Mouse (Mus musculus) hindbrain, embryonic 13.5 days (tissue): Measurements from ENCODE around the gene Lipe. TPM values are rescaled to one million over a fixed set of nuclear protein-coding genes. Genes with fewer than 3 reads are reported as not detected.

Experiments used
- ATAC-seq: fragments of 200-750 bp; cut with Nextera tagmentation; 2 replicates; pipeline ENCODE4 v1.8.0; 2017; ENCODE audit warnings: moderate TSS enrichment; ENCODE audit not compliant: low FRiP score
- H3K27ac ChIP-seq: fragments of 300-500 bp; sonication (generic); 2 replicates; pipeline ENCODE4 v1.5.1; 2015; ENCODE audit warnings: inconsistent platforms, mild to moderate bottlenecking, moderate library complexity
- H3K27me3 ChIP-seq: fragments of 300-500 bp; sonication (generic); 2 replicates; pipeline ENCODE4 v1.6.1; 2015; ENCODE audit warnings: mild to moderate bottlenecking, inconsistent platforms
- H3K36me3 ChIP-seq: fragments of 300-500 bp; sonication (generic); 2 replicates; pipeline ENCODE4 v1.6.1; 2015; ENCODE audit warnings: mild to moderate bottlenecking, inconsistent platforms
- H3K4me1 ChIP-seq: fragments of 300-500 bp; sonication (generic); replicated peaks from 2 replicates; pipeline ENCODE4 v1.6.1; 2015; ENCODE audit warnings: inconsistent platforms
- H3K4me2 ChIP-seq: fragments of 300-500 bp; sonication (generic); 2 replicates; pipeline ENCODE4 v1.6.1; 2015; ENCODE audit warnings: inconsistent platforms, mild to moderate bottlenecking, moderate library complexity
- H3K4me3 ChIP-seq: fragments of 300-500 bp; sonication (generic); 2 replicates; pipeline ENCODE4 v1.5.1; 2015; ENCODE audit warnings: mild to moderate bottlenecking, inconsistent platforms
- H3K9ac ChIP-seq: fragments of 300-500 bp; sonication (generic); 2 replicates; pipeline ENCODE4 v1.6.1; 2015; ENCODE audit warnings: mild to moderate bottlenecking, inconsistent platforms
- H3K9me3 ChIP-seq: fragments of 300-500 bp; sonication (generic); 2 replicates; pipeline ENCODE4 v1.6.1; 2016; ENCODE audit warnings: inconsistent platforms
- WGBS: fragments of 180-500 bp; shearing (Covaris S2); methylation state at CpG from one replicate; pipeline ENCODE4 v1.1.7; 2015; 5-methylcytosine and 5-hydroxymethylcytosine counted together
- polyA plus RNA-seq: library from polyadenylated mRNA; unstranded; fragments of >200 nt; fragmentation: Nextera tagmentation; extraction: Ambion mirVana; gene quantifications from 2 replicates; pipeline ENCODE4 v1.2.1, GENCODE M21; 2015

The Lipe gene
- 9.8 and 10.6 TPM in 2 replicates for polyA plus RNA-seq

GRCm38 (mm10) chr7:25398610-25399009, at the start of gene Lipe:
Lipe (minus strand) TSS chr7:25398710.
- no peak within 1 kb of the TSS for H3K9ac ChIP-seq
- no peak for ATAC-seq
- H3K4me3 ChIP-seq = no peak within 1 kb of the TSS
- H3K36me3 ChIP-seq = no peaks in the 10 kb centered on the region
- no peaks in the 10 kb centered on the region for H3K27me3 ChIP-seq
- 96% methylated on average over 1 of the region's 1 CpGs for WGBS
- peaks cover 20% of the 10 kb centered on the region for H3K4me1 ChIP-seq
- H3K9me3 ChIP-seq = no peaks in the 10 kb centered on the region
- H3K4me2 ChIP-seq = no peak within 1 kb of the TSS
- no peak within 1 kb of the TSS for H3K27ac ChIP-seq

GRCm38 (mm10) chr7:25440816-25441153, 42.3 kb upstream of the Lipe start:
- Histone ChIP-seq H3K9ac (no peak overlapping the region), H3K27ac (no peak overlapping the region), H3K4me3 (no peak overlapping the region), H3K4me1 (no peaks in the 10 kb centered on the region), H3K4me2 (no peak overlapping the region), H3K36me3 (no peaks in the 10 kb centered on the region), H3K27me3 (no peaks in the 10 kb centered on the region), H3K9me3 (no peaks in the 10 kb centered on the region)
- 93% methylated on average over 6 of the region's 6 CpGs for WGBS
- ATAC-seq = no peak

GRCm38 (mm10) chr7:25439978-25440815, 41.7 kb upstream of the Lipe start:
- ATAC-seq = no peak
- Histone ChIP-seq H3K36me3 (no peaks in the 10 kb centered on the region), H3K27me3 (no peaks in the 10 kb centered on the region), H3K9ac (no peak overlapping the region), H3K27ac (no peak overlapping the region), H3K4me2 (no peak overlapping the region), H3K4me1 (no peaks in the 10 kb centered on the region), H3K4me3 (no peak overlapping the region), H3K9me3 (no peaks in the 10 kb centered on the region)
- WGBS = 89% methylated on average over 9 of the region's 9 CpGs

- no peaks in the 10 kb centered on the region for H3K27me3 ChIP-seq
- 88% methylated on average over 8 of the region's 8 CpGs for WGBS
- no peaks in the 10 kb centered on the region for H3K9me3 ChIP-seq
- H3K4me3 ChIP-seq = no peak overlapping the region
- H3K9ac ChIP-seq = no peak overlapping the region
- H3K4me1 ChIP-seq = no peaks in the 10 kb centered on the region
- no peaks in the 10 kb centered on the region for H3K36me3 ChIP-seq
- no peak overlapping the region for H3K27ac ChIP-seq
- no peak for ATAC-seq
- H3K4me2 ChIP-seq = no peak overlapping the region
These were observed 40.8 kb upstream of the Lipe start for GRCm38 (mm10) chr7:25439124-25439822.

- Histone ChIP-seq H3K4me3 (no peak overlapping the region), H3K4me1 (peaks cover 8% of the 10 kb centered on the region), H3K4me2 (no peak overlapping the region), H3K27ac (no peak overlapping the region), H3K36me3 (no peaks in the 10 kb centered on the region), H3K9ac (no peak overlapping the region), H3K27me3 (no peaks in the 10 kb centered on the region), H3K9me3 (no peaks in the 10 kb centered on the region)
- WGBS = 90% methylated on average over 2 of the region's 2 CpGs
- ATAC-seq = no peak
These were observed 38.2 kb upstream of the Lipe start for GRCm38 (mm10) chr7:25436704-25437103.

- peaks cover 8% of the 10 kb centered on the region for H3K4me1 ChIP-seq
- no peak overlapping the region for H3K4me3 ChIP-seq
- H3K27me3 ChIP-seq = no peaks in the 10 kb centered on the region
- no peak overlapping the region for H3K27ac ChIP-seq
- H3K36me3 ChIP-seq = no peaks in the 10 kb centered on the region
- no peak for ATAC-seq
- no peaks in the 10 kb centered on the region for H3K9me3 ChIP-seq
- WGBS = 87% methylated on average over 6 of the region's 6 CpGs
- no peak overlapping the region for H3K4me2 ChIP-seq
- no peak overlapping the region for H3K9ac ChIP-seq
These were observed 37.7 kb upstream of the Lipe start for GRCm38 (mm10) chr7:25436226-25436625.

GRCm38 (mm10) chr7:25435546-25435851, 37.0 kb upstream of the Lipe start:
- H3K27me3 ChIP-seq = no peaks in the 10 kb centered on the region
- no peak overlapping the region for H3K9ac ChIP-seq
- ATAC-seq = no peak
- no peaks in the 10 kb centered on the region for H3K36me3 ChIP-seq
- no peaks in the 10 kb centered on the region for H3K9me3 ChIP-seq
- no peak overlapping the region for H3K4me2 ChIP-seq
- 84% methylated on average over 2 of the region's 2 CpGs for WGBS
- H3K4me3 ChIP-seq = no peak overlapping the region
- H3K27ac ChIP-seq = no peak overlapping the region
- H3K4me1 ChIP-seq = peaks cover 8% of the 10 kb centered on the region

- Histone ChIP-seq H3K27ac (no peak overlapping the region), H3K4me2 (no peak overlapping the region), H3K9ac (no peak overlapping the region), H3K4me3 (no peak overlapping the region), H3K9me3 (no peaks in the 10 kb centered on the region), H3K36me3 (no peaks in the 10 kb centered on the region), H3K4me1 (peaks cover 8% of the 10 kb centered on the region), H3K27me3 (no peaks in the 10 kb centered on the region)
- WGBS = 86% methylated on average over 10 of the region's 10 CpGs
- ATAC-seq = no peak
These were observed 36.4 kb upstream of the Lipe start for GRCm38 (mm10) chr7:25434654-25435545.

GRCm38 (mm10) chr7:25433781-25434560, 35.5 kb upstream of the Lipe start:
- no peaks in the 10 kb centered on the region for H3K36me3 ChIP-seq
- H3K4me1 ChIP-seq = peaks cover 8% of the 10 kb centered on the region
- no peak overlapping the region for H3K4me3 ChIP-seq
- no peak for ATAC-seq
- H3K9me3 ChIP-seq = no peaks in the 10 kb centered on the region
- WGBS = 92% methylated on average over 9 of the region's 9 CpGs
- no peak overlapping the region for H3K9ac ChIP-seq
- no peaks in the 10 kb centered on the region for H3K27me3 ChIP-seq
- H3K4me2 ChIP-seq = no peak overlapping the region
- H3K27ac ChIP-seq = no peak overlapping the region

GRCm38 (mm10) chr7:25433007-25433541, 34.6 kb upstream of the Lipe start:
- Histone ChIP-seq H3K9ac (no peak overlapping the region), H3K27me3 (no peaks in the 10 kb centered on the region), H3K4me2 (no peak overlapping the region), H3K4me1 (peaks cover 8% of the 10 kb centered on the region), H3K9me3 (no peaks in the 10 kb centered on the region), H3K4me3 (no peak overlapping the region), H3K36me3 (no peaks in the 10 kb centered on the region), H3K27ac (no peak overlapping the region)
- ATAC-seq = no peak
- 7% methylated on average over 5 of the region's 5 CpGs for WGBS

GRCm38 (mm10) chr7:25432381-25432780, 33.9 kb upstream of the Lipe start:
- WGBS = 90% methylated on average over 6 of the region's 6 CpGs
- Histone ChIP-seq H3K4me1 (peaks cover 8% of the 10 kb centered on the region), H3K27ac (no peak overlapping the region), H3K27me3 (no peaks in the 10 kb centered on the region), H3K36me3 (no peaks in the 10 kb centered on the region), H3K4me3 (no peak overlapping the region), H3K9ac (no peak overlapping the region), H3K9me3 (no peaks in the 10 kb centered on the region), H3K4me2 (no peak overlapping the region)
- no peak for ATAC-seq
